Mouse (Mus musculus): ENCODE data around the gene Bnc1. TPM values are rescaled to one million over a fixed set of nuclear protein-coding genes. Genes with fewer than 3 reads are reported as not detected.

The Bnc1 gene
- total and polyA plus RNA-seq, 3 experiments, result 0.11 TPM; not detected in 2

GRCm38 (mm10) chr7:81928998-81929397, 63.1 kb downstream of the Bnc1 start:
- Histone ChIP-seq H3K36me3 (replicated peaks) (no peaks in the 10 kb centered on the region), H3K9me3 (replicated peaks) (peaks cover 9% of the 10 kb centered on the region), H3K27me3 (ENCODE audit: insufficient read depth, low read length) (no peaks in the 10 kb centered on the region; the same call in 1 of the 2 replicates), H3K4me3 (ENCODE audit: low read depth, low read length) (no peak overlapping the region), H3K4me1 (ENCODE audit: insufficient read depth, low read depth, low read length) (no peaks in the 10 kb centered on the region)
- no peak for DNase-seq (ENCODE audit: low spot score)
- no peak for ATAC-seq (ENCODE audit: extremely low read depth, insufficient number of reproducible peaks, low FRiP score, poor library complexity, severe bottlenecking)
- TF ChIP-seq GATA1 (IDR thresholded peaks at IDR 0.05; ENCODE audit: borderline replicate concordance, low read length), result no peak
- no peak for TF ChIP-seq POLR2AphosphoS5 (IDR thresholded peaks at IDR 0.05; ENCODE audit: insufficient replicate concordance, low read depth, low read length)
- TF ChIP-seq CTCF (IDR thresholded peaks at IDR 0.05; ENCODE audit: low read depth, low read length), result no peak
- TF ChIP-seq GATA2 (IDR thresholded peaks at IDR 0.05; ENCODE audit: borderline replicate concordance, low read depth, low read length), result no peak
- TF ChIP-seq TAL1 (conservative IDR thresholded peaks at IDR 0.05; ENCODE audit: low read depth, low read length), result no peak

GRCm38 (mm10) chr7:81921379-81921952, 70.6 kb downstream of the Bnc1 start:
- H3K4me3 ChIP-seq (ENCODE audit: low read depth, low read length), result no peak overlapping the region
- H3K27me3 ChIP-seq (ENCODE audit: insufficient read depth, low read length), result no peaks in the 10 kb centered on the region
- H3K36me3 ChIP-seq (replicated peaks), result no peaks in the 10 kb centered on the region
- DNase-seq (ENCODE audit: low spot score), result no peak
- no peak for ATAC-seq (ENCODE audit: extremely low read depth, insufficient number of reproducible peaks, low FRiP score, poor library complexity, severe bottlenecking)
- H3K9me3 ChIP-seq (replicated peaks), result no peaks in the 10 kb centered on the region
- no peak for TF ChIP-seq CTCF (IDR thresholded peaks at IDR 0.05; ENCODE audit: low read depth, low read length)
- TF ChIP-seq GATA1 (IDR thresholded peaks at IDR 0.05; ENCODE audit: borderline replicate concordance, low read length), result no peak
- TF ChIP-seq POLR2AphosphoS5 (IDR thresholded peaks at IDR 0.05; ENCODE audit: insufficient replicate concordance, low read depth, low read length), result no peak
- TF ChIP-seq TAL1 (conservative IDR thresholded peaks at IDR 0.05; ENCODE audit: low read depth, low read length), result no peak
- no peak for TF ChIP-seq GATA2 (IDR thresholded peaks at IDR 0.05; ENCODE audit: borderline replicate concordance, low read depth, low read length)
- H3K4me1 ChIP-seq (ENCODE audit: insufficient read depth, low read depth, low read length), result no peaks in the 10 kb centered on the region

GRCm38 (mm10) chr7:81920314-81920713, 71.8 kb downstream of the Bnc1 start:
- no peaks in the 10 kb centered on the region for H3K27me3 ChIP-seq (ENCODE audit: insufficient read depth, low read length)
- H3K9me3 ChIP-seq (replicated peaks), result no peaks in the 10 kb centered on the region
- no peak overlapping the region for H3K4me3 ChIP-seq (ENCODE audit: low read depth, low read length)
- TF ChIP-seq GATA1 (IDR thresholded peaks at IDR 0.05; ENCODE audit: borderline replicate concordance, low read length) (no peak), TAL1 (conservative IDR thresholded peaks at IDR 0.05; ENCODE audit: low read depth, low read length) (no peak), POLR2AphosphoS5 (IDR thresholded peaks at IDR 0.05; ENCODE audit: insufficient replicate concordance, low read depth, low read length) (no peak)
- no peaks in the 10 kb centered on the region for H3K4me1 ChIP-seq (ENCODE audit: insufficient read depth, low read depth, low read length)
- ATAC-seq (ENCODE audit: extremely low read depth, insufficient number of reproducible peaks, low FRiP score, poor library complexity, severe bottlenecking), result no peak
- H3K36me3 ChIP-seq (replicated peaks), result no peaks in the 10 kb centered on the region
- DNase-seq (ENCODE audit: low spot score), result no peak

GRCm38 (mm10) chr7:81918316-81918715, 73.8 kb downstream of the Bnc1 start:
- no peak for ATAC-seq (ENCODE audit: extremely low read depth, insufficient number of reproducible peaks, low FRiP score, poor library complexity, severe bottlenecking)

More at GRCm38 (mm10) chr7:81918316-81918715, 73.8 kb downstream of the Bnc1 start:
- no peaks in the 10 kb centered on the region for H3K27me3 ChIP-seq (ENCODE audit: insufficient read depth, low read length)
- H3K9me3 ChIP-seq (replicated peaks), result no peaks in the 10 kb centered on the region
- H3K4me1 ChIP-seq (ENCODE audit: insufficient read depth, low read depth, low read length), result no peaks in the 10 kb centered on the region
- no peak overlapping the region for H3K4me3 ChIP-seq (ENCODE audit: low read depth, low read length)
- no peak for DNase-seq (ENCODE audit: low spot score)
- TF ChIP-seq GATA1 (IDR thresholded peaks at IDR 0.05; ENCODE audit: borderline replicate concordance, low read length) (no peak), GATA2 (IDR thresholded peaks at IDR 0.05; ENCODE audit: borderline replicate concordance, low read depth, low read length) (no peak), TAL1 (conservative IDR thresholded peaks at IDR 0.05; ENCODE audit: low read depth, low read length) (no peak), CTCF (IDR thresholded peaks at IDR 0.05; ENCODE audit: low read depth, low read length) (no peak), POLR2AphosphoS5 (IDR thresholded peaks at IDR 0.05; ENCODE audit: insufficient replicate concordance, low read depth, low read length) (no peak)
- no peaks in the 10 kb centered on the region for H3K36me3 ChIP-seq (replicated peaks)

Other genes starting within 250 kb of the Bnc1 start
- gene Ramac, start 229.4 kb downstream of the Bnc1 start, total RNA-seq (2014; fragmentation: Nextera tagmentation), result 41.5 and 47.5 TPM in 2 replicates
- gene Ramac, start 229.4 kb downstream of the Bnc1 start, total RNA-seq (2017), result 99.7 and 111 TPM in 2 replicates
- gene Ramac, start 229.4 kb downstream of the Bnc1 start, polyA plus RNA-seq (2012), result 19.8 and 29.4 TPM in 2 replicates
- 27.5 and 37.4 TPM in 2 replicates for gene 3110040N11Rik, start 202.8 kb downstream of the Bnc1 start, total RNA-seq (2014; fragmentation: Nextera tagmentation)
- gene 3110040N11Rik, start 202.8 kb downstream of the Bnc1 start, total RNA-seq (2017), result 61.7 and 71.2 TPM in 2 replicates
- 20.8 and 23.6 TPM in 2 replicates for gene 3110040N11Rik, start 202.8 kb downstream of the Bnc1 start, polyA plus RNA-seq (2012)
- gene Btbd1, start 162.9 kb downstream of the Bnc1 start, total RNA-seq (2014; fragmentation: Nextera tagmentation), result 74.6 and 91.0 TPM in 2 replicates
- 91.8 and 102 TPM in 2 replicates for gene Btbd1, start 162.9 kb downstream of the Bnc1 start, total RNA-seq (2017)
- gene Btbd1, start 162.9 kb downstream of the Bnc1 start, polyA plus RNA-seq (2012), result 9.2 and 10.7 TPM in 2 replicates
- not detected in 2 replicates for gene Gm10160, start 136.5 kb downstream of the Bnc1 start, total RNA-seq (2014; fragmentation: Nextera tagmentation)
- gene Gm10160, start 136.5 kb downstream of the Bnc1 start, total RNA-seq (2017), result not detected in 2 replicates
- not detected in 2 replicates for gene Gm10160, start 136.5 kb downstream of the Bnc1 start, polyA plus RNA-seq (2012)
- not detected in 2 replicates for gene Tm6sf1, start 133.3 kb downstream of the Bnc1 start, total RNA-seq (2014; fragmentation: Nextera tagmentation)
- 0.11 and 0.23 TPM in 2 replicates for gene Tm6sf1, start 133.3 kb downstream of the Bnc1 start, total RNA-seq (2017)
- not detected in 2 replicates for gene Tm6sf1, start 133.3 kb downstream of the Bnc1 start, polyA plus RNA-seq (2012)
- gene Hdgfl3, start 57.8 kb downstream of the Bnc1 start, total RNA-seq (2014; fragmentation: Nextera tagmentation), result not detected in 2 replicates
- 0.12 and 0.16 TPM in 2 replicates for gene Hdgfl3, start 57.8 kb downstream of the Bnc1 start, total RNA-seq (2017)
- not detected in 2 replicates for gene Hdgfl3, start 57.8 kb downstream of the Bnc1 start, polyA plus RNA-seq (2012)
- not detected in 2 replicates for gene Sh3gl3, start 181.5 kb upstream of the Bnc1 start, total RNA-seq (2014; fragmentation: Nextera tagmentation)
- 0.22 TPM in 1 of 2 replicates, not detected in the other for gene Sh3gl3, start 181.5 kb upstream of the Bnc1 start, total RNA-seq (2017)
- gene Sh3gl3, start 181.5 kb upstream of the Bnc1 start, polyA plus RNA-seq (2012), result not detected in 2 replicates